19 mouse cellular contexts compared by ENCODE assay signal in genomic region chr6:6197339-6197738, GRCm38 (mm10). TPM values are rescaled to one million over a fixed set of nuclear protein-coding genes. Genes with fewer than 3 reads are reported as not detected.
DNase-seq lines count a peak whose midpoint lies in the region; ATAC-seq and TF ChIP-seq lines count a peak whose summit lies in the region.
"Had no signal": no experiment of that assay in that cellular context is flagged by ENCODE, and none has a peak within 500 bp of the region (broad histone marks: within the 10 kb centered on the region; RNA-seq: fewer than 3 reads in every experiment).

No protein-coding gene starts in this region.

- H3K9ac ChIP-seq in forebrain, postnatal 0 days = no peak overlapping the region
- H3K9ac ChIP-seq in forebrain, embryonic 13.5 days = no peak overlapping the region
- H3K9ac ChIP-seq: embryonic facial prominence, embryonic 13.5 days; embryonic facial prominence, embryonic 15.5 days; forebrain, embryonic 12.5 days; forebrain, embryonic 15.5 days had no signal

- no peak overlapping the region for H3K4me3 ChIP-seq in forebrain, postnatal 0 days (ENCODE audit: low read depth, low read length)
- no peak overlapping the region for H3K4me3 ChIP-seq in forebrain, embryonic 13.5 days
- no peak overlapping the region for H3K4me3 ChIP-seq in layer of hippocampus, adult 2 months
- H3K4me3 ChIP-seq: embryonic facial prominence, embryonic 13.5 days; embryonic facial prominence, embryonic 15.5 days; erythroblast, embryonic 14.5 days; forebrain, embryonic 10.5 days; forebrain, embryonic 12.5 days; forebrain, embryonic 15.5 days had no signal

- WGBS in forebrain, postnatal 0 days = 67% methylated on average over 6 of the region's 6 CpGs
- WGBS in forebrain, embryonic 13.5 days = 89% methylated on average over 6 of the region's 6 CpGs

- H3K27me3 ChIP-seq in forebrain, postnatal 0 days (ENCODE audit: insufficient read depth, low read length) = no peaks in the 10 kb centered on the region
- no peaks in the 10 kb centered on the region for H3K27me3 ChIP-seq in forebrain, embryonic 13.5 days
- H3K27me3 ChIP-seq: embryonic facial prominence, embryonic 13.5 days; embryonic facial prominence, embryonic 15.5 days; forebrain, embryonic 12.5 days; forebrain, embryonic 15.5 days had no signal

- TF ChIP-seq CTCF in forebrain, postnatal 0 days (IDR thresholded peaks at IDR 0.05; ENCODE audit: low read depth) = no peak
- TF ChIP-seq CTCF in layer of hippocampus, adult 2 months (conservative IDR thresholded peaks at IDR 0.05) = no peak

- H3K27ac ChIP-seq in forebrain, postnatal 0 days (ENCODE audit: low read depth, low read length) = no peak overlapping the region
- H3K27ac ChIP-seq in forebrain, embryonic 13.5 days = no peak overlapping the region
- peak overlapping the region; percentile 57; the same call in 1 of the 2 replicates for H3K27ac ChIP-seq in layer of hippocampus, adult 2 months
- H3K27ac ChIP-seq: embryonic facial prominence, embryonic 13.5 days; embryonic facial prominence, embryonic 15.5 days; forebrain, embryonic 10.5 days; forebrain, embryonic 12.5 days; forebrain, embryonic 15.5 days had no signal

- peak; percentile 40; the same call in 1 of the 2 replicates for ATAC-seq in forebrain, postnatal 0 days
- ATAC-seq in forebrain, embryonic 13.5 days = no peak
- ATAC-seq: forebrain, embryonic 15.5 days had no signal

- H3K9me3 ChIP-seq in forebrain, postnatal 0 days (ENCODE audit: low read length) = 0 out of 2 replicates have a peak, but pooled peaks cover 4% of the 10 kb centered on the region
- no peaks in the 10 kb centered on the region for H3K9me3 ChIP-seq in forebrain, embryonic 13.5 days (replicated peaks)
- H3K9me3 ChIP-seq: embryonic facial prominence, embryonic 13.5 days; embryonic facial prominence, embryonic 15.5 days; forebrain, embryonic 10.5 days; forebrain, embryonic 12.5 days; forebrain, embryonic 15.5 days had no signal

- H3K4me2 ChIP-seq in forebrain, postnatal 0 days (ENCODE audit: low read depth) = no peak overlapping the region
- H3K4me2 ChIP-seq in forebrain, embryonic 13.5 days = no peak overlapping the region
- H3K4me2 ChIP-seq: embryonic facial prominence, embryonic 13.5 days; embryonic facial prominence, embryonic 15.5 days; forebrain, embryonic 12.5 days; forebrain, embryonic 15.5 days had no signal

- H3K36me3 ChIP-seq in forebrain, postnatal 0 days (ENCODE audit: insufficient read depth) = no peaks in the 10 kb centered on the region
- H3K36me3 ChIP-seq in forebrain, embryonic 13.5 days (ENCODE audit: poor library complexity, severe bottlenecking) = no peaks in the 10 kb centered on the region
- H3K36me3 ChIP-seq: embryonic facial prominence, embryonic 15.5 days; forebrain, embryonic 12.5 days; forebrain, embryonic 15.5 days had no signal

- DNase-seq in forebrain, postnatal 0 days = no peak
- DNase-seq in layer of hippocampus, adult 2 months (ENCODE audit: low spot score in 2 of 2) = peak; percentile 11 to 30
- DNase-seq in layer of hippocampus, postnatal 36 days = no peak
- DNase-seq: adrenal gland, adult 8-10 months; adrenal gland, postnatal 25 days; cerebellum, adult 11 months; cerebellum, adult 18-20 months; cerebellum, adult 8-10 months; cerebellum, adult 9-11 months; cerebellum, postnatal 14 days; cerebellum, postnatal 36 days; embryo, embryonic 11 days had no signal

- H3K4me1 ChIP-seq in forebrain, postnatal 0 days (ENCODE audit: insufficient read depth) = no peaks in the 10 kb centered on the region
- 0 out of 2 replicates have a peak, but pooled peaks cover 3% of the 10 kb centered on the region for H3K4me1 ChIP-seq in forebrain, embryonic 13.5 days
- H3K4me1 ChIP-seq: embryonic facial prominence, embryonic 13.5 days; embryonic facial prominence, embryonic 15.5 days; forebrain, embryonic 12.5 days had no signal

RNA-seq across cellular contexts. Expression of gene Slc25a13, which starts 19.6 kb away (rescaled TPM):
- 2.3 and 5.2 TPM in 2 replicates for total RNA-seq in forebrain, postnatal 0 days (2014; rRNA removed)
- polyA plus RNA-seq in forebrain, postnatal 0 days (2015; fragmentation: Nextera tagmentation; extraction: Ambion mirVana) = 3.1 and 3.2 TPM in 2 replicates
- 15.1 and 15.3 TPM in 2 replicates for polyA plus RNA-seq in forebrain, embryonic 13.5 days (2015; fragmentation: Nextera tagmentation; extraction: Ambion mirVana)
- total RNA-seq in layer of hippocampus, adult 2 months (2021) = 1 to 10 TPM; 3.4 to 3.7 TPM
- total RNA-seq in layer of hippocampus, postnatal 36 days (2021) = 1 to 10 TPM; 2.7 to 5.4 TPM

Comparison
In these comparisons a context has a peak if more than half of its experiments do, and no peak if none do; other contexts are left out.
1. DNase-seq: peak in layer of hippocampus, adult 2 months (2 of 2); none in forebrain, postnatal 0 days (single experiment) and layer of hippocampus, postnatal 36 days (0 of 2).